Mouse (Mus musculus) forebrain, embryonic 11.5 days (tissue): ENCODE measurements around the gene S1pr2. TPM values are rescaled to one million over a fixed set of nuclear protein-coding genes. Genes with fewer than 3 reads are reported as not detected.

Experiments used
- microRNA-seq: library from miRNA; unstranded; fragments of <30 nt; microRNA quantifications from one replicate; pipeline ENCODE4, GENCODE M21; 2016; ENCODE audit not compliant: insufficient number of aligned reads
- polyA plus RNA-seq: library from polyadenylated mRNA; unstranded; fragments of >200 nt; fragmentation: Nextera tagmentation; extraction: Ambion mirVana; gene quantifications from 2 replicates; pipeline ENCODE4 v1.2.1, GENCODE M21; 2014

Gene S1pr2
- polyA plus RNA-seq, 1 experiment from 2014 or later, result 22.1 TPM

Small RNA genes lying within 50 kb of the gene (microRNA-seq; reads per million reads assigned to microRNA genes)
- 2.5 reads per million for gene Mir7081

Other genes starting within 250 kb of the S1pr2 start
- gene Olfm2, start 230.4 kb downstream of the S1pr2 start, polyA plus RNA-seq, result 15.4 and 19.8 TPM in 2 replicates
- 0.52 and 0.59 TPM in 2 replicates for gene Col5a3, start 161.7 kb downstream of the S1pr2 start, polyA plus RNA-seq
- not detected in 2 replicates for gene Rdh8, start 158.3 kb downstream of the S1pr2 start, polyA plus RNA-seq
- gene A230050P20Rik, start 108.1 kb downstream of the S1pr2 start, polyA plus RNA-seq, result 1.3 and 1.6 TPM in 2 replicates
- gene Angptl6, start 97.1 kb downstream of the S1pr2 start, polyA plus RNA-seq, result 4.3 and 5.3 TPM in 2 replicates
- 71.2 and 75.1 TPM in 2 replicates for gene Ppan, start 88.6 kb downstream of the S1pr2 start, polyA plus RNA-seq
- gene Eif3g, start 78.2 kb downstream of the S1pr2 start, polyA plus RNA-seq, result 334 and 367 TPM in 2 replicates
- gene Dnmt1, start 16.9 kb downstream of the S1pr2 start, polyA plus RNA-seq, result 93.4 and 94.8 TPM in 2 replicates
- gene Mrpl4, start 26.0 kb upstream of the S1pr2 start, polyA plus RNA-seq, result 119 and 130 TPM in 2 replicates
- gene Icam1, start 39.2 kb upstream of the S1pr2 start, polyA plus RNA-seq, result 4.2 and 4.8 TPM in 2 replicates
- gene Icam4, start 52.6 kb upstream of the S1pr2 start, polyA plus RNA-seq, result 5.8 and 6.2 TPM in 2 replicates
- not detected in 2 replicates for gene Icam5, start 55.3 kb upstream of the S1pr2 start, polyA plus RNA-seq
- gene Zglp1, start 90.3 kb upstream of the S1pr2 start, polyA plus RNA-seq, result 1.2 and 2.9 TPM in 2 replicates
- 1.4 and 1.5 TPM in 2 replicates for gene Gm49373, start 96.3 kb upstream of the S1pr2 start, polyA plus RNA-seq
- 46.9 and 54.6 TPM in 2 replicates for gene Fdx1l, start 96.8 kb upstream of the S1pr2 start, polyA plus RNA-seq
- gene Gm38431, start 115.2 kb upstream of the S1pr2 start, polyA plus RNA-seq, result 3.9 and 4.5 TPM in 2 replicates
- gene Raver1, start 115.2 kb upstream of the S1pr2 start, polyA plus RNA-seq, result 118 and 124 TPM in 2 replicates
- 10.3 and 10.8 TPM in 2 replicates for gene Tyk2, start 154.5 kb upstream of the S1pr2 start, polyA plus RNA-seq
- 300 and 308 TPM in 2 replicates for gene Cdc37, start 173.2 kb upstream of the S1pr2 start, polyA plus RNA-seq
- 7.0 and 8.4 TPM in 2 replicates for gene Pde4a, start 188.9 kb upstream of the S1pr2 start, polyA plus RNA-seq